Mouse (Mus musculus) neutrophil, adult 65 days (primary cell): ENCODE results near the gene Rap2a. TPM values are rescaled to one million over a fixed set of nuclear protein-coding genes. Genes with fewer than 3 reads are reported as not detected.

Experiments used
- total RNA-seq: library from RNA; stranded (reverse); gene quantifications from 2 replicates; pipeline ENCODE4 v1.2.4, GENCODE M21; 2023

Gene Rap2a
- total RNA-seq, result 16.5 and 18.4 TPM in 2 replicates

DNA sequence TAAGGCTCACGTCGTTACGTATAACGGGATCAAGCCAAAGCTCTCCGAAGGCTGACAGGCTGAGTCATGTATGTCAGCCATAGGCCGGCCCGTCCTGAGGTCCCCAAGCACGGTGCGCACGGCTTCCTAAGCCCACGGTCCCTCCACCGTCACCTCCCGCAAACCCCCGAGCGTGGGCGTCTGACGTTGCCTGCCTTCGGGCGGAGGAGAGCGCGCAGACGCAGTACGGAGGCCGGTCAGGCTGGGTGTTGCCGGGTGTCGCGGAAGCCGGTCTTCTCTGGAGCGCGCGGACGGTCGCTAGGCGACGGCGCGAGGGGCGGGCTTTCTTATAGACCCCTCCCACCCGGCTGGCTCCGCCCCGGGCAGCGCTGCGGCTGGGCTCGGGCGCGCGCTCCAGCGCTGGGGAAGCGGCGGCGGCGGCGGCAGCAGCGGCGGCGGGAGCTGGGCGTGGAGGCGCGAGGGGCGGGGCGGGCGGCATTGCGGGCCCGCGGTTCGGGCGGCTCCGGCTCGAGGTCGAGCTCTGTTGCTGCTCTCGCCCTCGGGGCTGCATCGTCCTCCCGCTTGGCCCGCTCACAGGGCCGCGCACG lies at the start of gene Rap2a:
Gene Rap2a (plus strand): TSS at position 463 of the 587 bp plus-strand sequence.

Other genes starting within 250 kb of the Rap2a start
- gene Mbnl2, start 202.8 kb upstream of the Rap2a start, total RNA-seq, result 184 and 215 TPM in 2 replicates